Mouse (Mus musculus): ENCODE measurements around the gene Prpf40b.
"Not testable (repeated sequence)": the region's sequence is repeated elsewhere in the genome, so short reads cannot be mapped to it uniquely, and the experiment has no call there.

Gene Prpf40b

DNA sequence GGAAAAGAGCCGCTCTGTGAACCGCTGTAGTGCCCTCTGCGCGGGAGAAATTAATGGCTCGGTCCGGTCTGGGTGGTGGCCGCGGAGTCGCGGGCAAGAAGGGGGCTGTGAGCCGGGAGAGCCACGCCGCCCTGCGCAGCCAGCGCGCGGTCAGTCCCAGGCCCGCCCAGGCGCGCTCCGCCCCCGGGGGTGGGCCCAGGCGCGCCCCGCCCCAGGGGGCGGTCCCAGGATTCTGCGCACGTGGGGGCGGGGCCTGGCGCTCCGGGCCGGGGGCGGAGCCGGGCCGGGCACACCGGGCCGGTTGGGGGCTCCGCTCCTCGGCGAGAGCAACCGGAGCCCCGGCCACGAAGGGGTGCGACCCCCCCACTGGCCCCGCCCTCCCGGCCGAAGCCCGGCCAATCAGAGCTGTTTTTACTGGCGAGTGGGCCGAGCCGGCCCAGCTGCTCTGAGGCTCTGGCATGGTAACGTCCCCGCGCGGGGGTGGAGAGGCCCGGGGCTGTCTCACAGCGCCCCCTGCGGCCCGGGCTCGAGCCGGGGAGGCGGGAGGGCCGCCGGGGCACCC, at the start of gene Prpf40b:
Gene Prpf40b (plus strand): TSS at position 275 of the 562 bp plus-strand sequence.
- peak; percentile 66 to 74 for DNase-seq (ENCODE audit: low spot score in 2 of 2)

DNA sequence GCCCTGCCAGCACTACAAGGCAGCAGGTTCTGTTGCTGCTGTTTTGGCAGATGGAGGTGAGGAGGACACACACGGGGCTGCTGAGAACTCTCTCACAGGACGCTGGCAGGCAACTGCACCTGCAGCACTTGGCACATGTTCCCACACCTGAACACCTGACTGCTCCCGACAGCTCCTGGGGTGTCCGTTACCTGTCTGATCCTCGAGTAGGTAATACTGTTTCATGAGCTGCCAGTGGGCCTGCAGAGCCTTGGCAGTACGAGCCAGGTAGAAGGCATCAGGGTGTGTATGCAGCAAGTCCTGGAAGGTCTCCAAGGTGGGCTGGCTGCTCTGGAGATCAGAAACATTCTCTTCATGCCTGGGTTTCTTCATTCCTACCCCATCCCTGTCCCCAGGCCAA, 48.2 kb upstream of the Prpf40b start:
- not testable (repeated sequence) for DNase-seq (ENCODE audit: low spot score in 2 of 2)

DNA sequence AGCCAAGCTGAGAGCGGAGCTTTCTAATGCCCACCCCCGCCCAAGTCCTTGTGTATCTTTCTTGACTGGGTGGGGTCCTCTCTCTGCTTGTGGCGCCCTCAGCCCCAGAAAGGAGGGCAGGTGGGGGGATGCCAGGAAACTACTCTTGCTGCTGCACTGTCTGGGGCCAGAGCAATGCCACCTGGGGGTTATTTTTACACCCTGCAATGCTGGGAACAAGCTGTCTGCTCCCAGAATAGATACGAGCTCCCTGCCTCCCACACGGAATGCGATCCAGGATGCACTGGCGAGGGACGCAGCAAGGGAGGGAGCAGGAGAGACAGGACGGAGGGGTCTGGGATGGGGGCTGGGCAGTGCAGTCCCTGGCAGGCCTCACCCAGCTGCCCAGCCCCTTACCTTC, 45.9 kb upstream of the Prpf40b start:
- DNase-seq (ENCODE audit: low spot score in 2 of 2) = no peak

DNA sequence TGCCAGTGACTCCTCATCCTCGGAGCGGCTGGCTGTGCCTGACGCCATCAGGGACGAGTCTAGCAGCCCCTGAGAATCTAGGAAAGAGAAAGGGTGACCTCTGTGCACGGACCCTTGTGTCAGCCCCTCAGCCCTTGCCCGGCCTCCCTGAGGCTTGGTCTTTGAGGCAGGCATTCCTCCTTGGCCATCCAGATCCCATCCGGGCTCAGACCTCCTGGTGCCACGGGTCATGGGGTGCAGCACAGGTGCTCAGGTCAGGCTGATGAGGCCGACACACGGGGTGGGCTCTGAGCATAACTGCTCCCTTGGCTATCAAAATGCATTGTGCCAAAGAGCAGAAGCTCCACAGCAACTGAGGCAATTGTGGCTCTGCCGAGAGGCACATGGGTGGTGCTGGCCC, 44.9 kb upstream of the Prpf40b start:
- no peak for DNase-seq (ENCODE audit: low spot score in 2 of 2)

DNA sequence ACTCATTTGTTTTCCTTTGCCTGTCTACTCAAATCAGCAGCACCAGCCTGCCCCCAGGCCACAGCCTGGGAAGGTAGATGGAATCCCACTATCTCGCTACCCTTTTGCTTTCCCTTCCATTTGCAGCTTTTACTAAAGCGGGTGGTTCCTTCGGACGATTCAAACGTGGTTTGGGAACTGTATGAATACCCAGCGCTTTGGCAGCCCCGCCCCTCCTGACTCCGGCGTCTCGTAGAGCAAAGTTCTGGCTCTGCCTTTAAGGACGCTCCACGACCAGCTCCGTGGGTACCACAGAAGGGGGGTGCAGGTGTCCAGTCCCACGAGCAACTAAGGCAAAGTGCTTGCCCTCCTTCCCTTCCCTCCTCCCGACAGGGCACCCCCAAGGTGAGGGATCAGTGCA, 43.8 kb upstream of the Prpf40b start:
- DNase-seq (ENCODE audit: low spot score in 2 of 2) = not testable (repeated sequence)

DNA sequence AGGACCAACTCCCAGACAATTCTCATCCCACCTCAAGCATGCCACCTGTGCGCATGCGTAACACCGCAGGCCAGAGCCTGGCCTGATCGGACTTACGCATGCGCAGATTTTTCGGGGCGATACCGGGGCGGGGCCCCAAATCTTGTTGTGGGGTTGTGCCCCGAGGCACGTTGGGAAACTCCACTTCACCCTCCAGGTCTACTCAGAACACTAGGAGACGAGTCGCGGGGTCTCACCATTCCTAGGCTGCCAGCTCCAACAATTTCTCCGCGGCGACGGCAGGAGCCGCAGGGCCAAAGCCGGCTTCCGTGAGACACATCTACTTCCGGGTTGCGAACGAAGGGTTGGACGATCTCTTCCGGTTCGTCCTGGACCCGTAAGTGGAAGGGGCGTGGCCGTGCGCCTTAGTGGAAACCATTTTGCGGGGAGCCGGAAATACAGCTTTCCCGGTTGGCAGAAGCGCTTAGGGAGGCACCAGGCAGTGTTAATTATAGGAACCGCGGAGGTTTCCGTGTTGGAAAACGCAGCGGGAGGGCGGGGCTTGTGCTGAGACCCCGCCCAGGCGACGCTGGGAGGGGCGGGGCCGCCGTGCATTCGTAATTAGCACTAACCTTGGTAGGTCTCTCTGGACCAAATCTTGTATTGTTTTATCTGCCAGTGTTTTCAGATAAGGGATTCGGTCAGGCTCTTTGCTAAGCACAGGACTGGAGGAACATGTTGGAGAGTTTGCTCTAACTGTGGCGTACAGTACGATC, 43.1 kb upstream of the Prpf40b start, which contains the start of gene Mcrs1:
Gene Mcrs1 (minus strand): TSS at position 336 of the 755 bp plus-strand sequence.
- DNase-seq (ENCODE audit: low spot score in 2 of 2) = peak; percentile 86 to 91

DNA sequence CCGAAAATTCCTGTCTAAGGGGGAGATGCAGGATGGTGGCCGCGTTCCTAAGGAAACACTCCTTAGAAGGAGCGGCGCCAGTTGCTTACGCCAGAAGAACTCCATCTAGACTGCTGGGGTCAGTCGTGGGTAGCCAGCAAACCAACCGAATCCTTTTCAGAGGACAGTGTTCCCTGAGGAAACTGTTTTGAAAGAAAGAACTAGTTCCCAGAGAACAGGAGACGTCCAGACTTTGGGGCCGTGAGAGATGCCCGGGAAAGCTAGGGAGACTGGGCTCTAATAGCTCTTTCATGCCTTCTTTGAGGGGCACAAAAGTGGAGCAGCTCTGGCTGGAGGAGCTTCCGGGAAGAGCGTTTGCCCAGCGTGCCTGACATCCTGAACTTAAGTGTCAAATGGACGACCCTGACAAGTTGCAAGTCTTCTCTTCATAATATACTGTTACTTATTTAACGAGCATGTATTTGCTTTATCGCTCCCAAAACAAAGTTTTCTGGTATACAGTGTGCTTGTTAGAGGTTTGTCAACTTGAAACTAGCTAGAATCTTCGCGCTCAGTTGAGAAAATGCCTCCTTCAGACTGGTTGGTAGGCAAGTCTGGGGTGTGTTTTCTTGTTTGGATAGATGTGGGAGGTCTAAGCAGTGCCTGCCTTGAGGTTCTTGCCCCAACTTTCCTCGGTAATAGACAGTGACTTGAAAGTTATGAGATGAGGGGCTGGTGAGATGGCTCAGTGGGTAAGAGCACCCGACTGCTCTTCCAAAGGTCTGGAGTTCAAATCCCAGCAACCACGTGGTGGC, 42.3 kb upstream of the Prpf40b start:
- DNase-seq (ENCODE audit: low spot score in 2 of 2) = no peak

DNA sequence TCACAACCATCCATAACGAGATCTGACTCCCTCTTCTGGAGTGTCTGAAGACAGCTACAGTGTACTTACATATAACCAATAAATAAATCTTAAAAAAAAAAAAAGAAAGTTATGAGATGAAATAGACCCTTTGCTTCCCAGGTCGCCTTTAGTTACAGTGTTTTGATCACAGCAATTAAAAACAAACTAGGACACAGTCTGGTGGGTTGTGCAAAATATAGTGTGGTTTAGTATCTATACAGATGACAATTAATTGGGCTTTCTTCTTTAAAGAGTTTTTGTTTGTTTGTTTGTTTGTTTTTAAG, 41.8 kb upstream of the Prpf40b start:
- DNase-seq (ENCODE audit: low spot score in 2 of 2) = not testable (repeated sequence)

DNA sequence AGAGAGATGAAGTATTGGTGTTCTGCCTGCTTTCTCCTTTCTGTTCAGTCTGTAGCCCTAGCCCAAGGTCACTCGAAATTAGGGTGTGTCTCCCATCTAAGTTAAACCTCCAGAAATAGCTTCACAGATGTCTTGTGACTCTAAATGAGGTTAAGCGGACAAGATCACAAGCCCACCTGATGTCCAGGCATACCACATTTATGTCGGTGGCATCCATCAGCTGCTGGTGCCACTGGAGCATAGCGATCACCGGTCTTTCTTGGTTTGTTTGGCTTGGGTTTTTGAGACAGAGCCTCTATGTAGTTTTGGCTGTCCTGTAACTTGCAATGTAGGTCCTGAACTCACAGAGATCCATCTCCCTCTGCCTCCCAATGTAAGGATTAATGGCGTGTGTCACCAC, 41.1 kb upstream of the Prpf40b start:
- DNase-seq (ENCODE audit: low spot score in 2 of 2) = no peak

DNA sequence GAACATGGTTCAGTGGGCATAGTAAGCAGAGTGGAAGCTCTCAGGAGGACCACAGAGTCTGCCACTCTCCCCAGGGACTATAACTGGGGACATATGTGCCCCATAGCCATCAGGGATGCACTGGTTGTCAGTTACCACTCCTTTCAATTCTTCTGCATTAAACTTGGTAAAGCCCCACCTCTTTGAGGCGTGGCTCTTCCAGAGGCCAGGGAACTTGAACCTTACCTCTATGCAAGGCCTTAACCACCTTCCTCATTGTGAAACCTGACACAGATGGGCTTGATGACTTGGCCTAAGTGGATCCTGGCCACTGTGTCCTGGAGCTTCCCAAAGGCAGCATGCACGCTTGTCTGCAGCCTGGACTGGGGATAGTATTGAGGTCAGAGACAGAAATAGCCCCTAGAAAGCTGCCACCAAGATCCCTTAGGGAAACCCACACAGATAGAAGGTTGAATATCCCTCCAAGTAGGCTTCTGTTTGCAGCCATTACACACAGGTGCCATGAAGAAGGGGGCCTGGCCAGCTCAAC, 40.3 kb upstream of the Prpf40b start:
- no peak for DNase-seq (ENCODE audit: low spot score in 2 of 2)

DNA sequence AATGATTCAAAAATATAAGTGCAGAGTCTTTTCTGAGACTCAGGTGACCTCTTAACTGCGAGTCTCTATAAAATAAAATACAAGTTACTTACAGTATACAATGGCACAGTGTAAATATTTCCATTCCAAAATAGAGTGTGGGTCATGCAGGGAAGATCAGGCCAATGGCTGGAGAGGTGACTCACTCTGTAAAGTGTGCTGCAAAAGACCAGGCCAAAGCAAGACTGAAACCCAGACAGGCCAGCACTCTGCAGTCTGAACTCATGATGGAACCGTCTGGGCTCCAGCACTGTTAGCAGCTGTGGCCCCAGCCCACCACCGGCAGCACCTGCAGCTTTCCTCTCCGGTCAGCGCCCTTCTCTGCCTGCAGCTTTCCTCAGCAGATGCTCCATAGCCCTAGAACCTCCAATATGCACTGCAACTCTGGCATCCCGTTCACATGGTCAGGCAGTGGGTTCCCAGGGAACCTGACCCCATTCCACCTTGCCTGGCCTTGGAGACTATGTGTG, 39.6 kb upstream of the Prpf40b start:
- DNase-seq (ENCODE audit: low spot score in 2 of 2) = no peak

DNA sequence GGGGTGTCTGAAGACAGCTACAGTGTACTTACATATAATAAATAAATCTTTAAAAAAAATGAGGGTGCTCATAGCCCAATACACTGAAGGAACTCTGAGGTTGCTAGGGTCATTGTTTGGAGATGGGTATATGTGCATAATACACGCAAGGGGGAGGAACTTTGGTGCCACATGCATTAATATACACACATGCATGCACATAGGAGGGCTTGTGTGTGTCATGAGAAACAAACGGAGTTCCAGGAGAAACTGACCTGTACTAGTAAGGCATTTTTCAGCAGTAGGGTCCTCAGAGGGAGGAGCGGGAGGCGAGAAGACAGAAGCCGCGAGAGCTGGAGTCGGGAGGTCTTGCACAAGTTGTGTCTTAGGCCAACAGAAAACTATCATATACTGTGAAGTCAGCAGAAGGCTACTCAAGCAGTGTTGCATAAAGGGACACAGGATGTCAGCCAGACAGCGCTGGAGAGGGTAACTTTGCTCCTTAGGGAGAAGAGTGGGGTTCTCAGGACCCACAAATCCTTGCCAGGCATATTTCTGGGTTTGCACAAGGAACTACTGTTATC, 35.6 kb upstream of the Prpf40b start:
- DNase-seq (ENCODE audit: low spot score in 2 of 2) = no peak

DNA sequence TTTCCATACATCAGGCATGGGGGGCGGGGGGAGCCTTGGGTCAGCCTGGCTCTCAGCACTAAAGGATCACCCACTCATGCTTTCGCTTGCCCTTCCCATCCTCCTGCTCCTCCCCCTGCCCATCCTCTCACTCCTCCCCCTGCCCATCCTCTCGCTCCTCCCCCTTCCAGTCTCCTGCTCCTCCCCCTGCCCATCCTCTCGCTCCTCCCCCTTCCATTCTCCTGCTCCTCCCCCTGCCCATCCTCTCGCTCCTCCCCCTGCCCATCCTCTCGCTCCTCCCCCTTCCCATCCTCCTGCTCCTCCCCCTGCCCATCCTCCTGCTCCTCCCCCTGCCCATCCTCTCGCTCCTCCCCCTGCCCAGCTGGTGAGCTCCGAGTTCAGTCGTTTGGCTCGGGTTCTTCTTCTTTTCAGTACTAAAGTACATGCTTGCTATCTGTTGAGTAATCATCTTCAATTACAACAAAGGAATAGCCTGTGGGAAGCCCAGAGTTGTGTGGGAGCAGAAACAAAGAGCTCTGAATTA, 35.1 kb upstream of the Prpf40b start:
- DNase-seq (ENCODE audit: low spot score in 2 of 2) = peak; percentile 33 to 42

DNA sequence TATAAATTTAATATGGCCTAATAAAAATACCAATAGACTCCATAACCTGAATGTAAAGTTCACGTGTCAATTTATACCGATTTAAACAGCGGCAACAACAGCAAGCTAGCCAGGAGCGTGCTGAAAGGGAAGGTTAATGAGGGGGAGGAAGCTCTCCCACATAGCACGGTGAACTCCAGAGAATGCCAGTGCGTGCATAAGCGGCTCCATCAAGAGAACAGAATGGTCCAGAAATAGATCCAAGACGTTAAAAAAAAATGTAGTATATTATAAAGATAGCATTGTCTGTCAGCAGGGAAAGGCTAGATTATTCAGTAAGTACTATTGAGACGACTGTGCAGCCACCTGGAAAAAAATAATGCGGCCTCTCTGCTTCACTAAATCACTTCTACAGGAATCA, 32.2 kb upstream of the Prpf40b start:
- no peak for DNase-seq (ENCODE audit: low spot score in 2 of 2)

DNA sequence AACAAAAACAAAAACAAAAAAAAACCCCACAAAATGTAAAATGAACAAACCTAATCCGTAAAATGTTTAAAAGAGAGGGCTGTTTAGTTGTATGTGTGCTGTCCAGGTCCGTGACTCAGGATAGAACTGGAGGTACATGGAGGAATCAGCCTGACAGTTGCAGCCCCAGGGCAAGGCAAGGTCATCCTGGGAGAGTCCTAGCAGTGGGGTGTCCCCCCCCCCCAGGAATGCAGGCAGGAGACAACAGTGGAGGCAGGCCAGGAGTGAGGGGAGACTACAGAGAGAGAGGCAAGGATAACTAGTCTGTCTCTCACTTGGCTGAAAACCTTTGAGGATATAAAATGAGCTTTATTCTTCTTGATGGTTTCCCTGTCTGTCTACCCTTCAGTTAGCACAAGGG, 30.5 kb upstream of the Prpf40b start:
- no peak for DNase-seq (ENCODE audit: low spot score in 2 of 2)

DNA sequence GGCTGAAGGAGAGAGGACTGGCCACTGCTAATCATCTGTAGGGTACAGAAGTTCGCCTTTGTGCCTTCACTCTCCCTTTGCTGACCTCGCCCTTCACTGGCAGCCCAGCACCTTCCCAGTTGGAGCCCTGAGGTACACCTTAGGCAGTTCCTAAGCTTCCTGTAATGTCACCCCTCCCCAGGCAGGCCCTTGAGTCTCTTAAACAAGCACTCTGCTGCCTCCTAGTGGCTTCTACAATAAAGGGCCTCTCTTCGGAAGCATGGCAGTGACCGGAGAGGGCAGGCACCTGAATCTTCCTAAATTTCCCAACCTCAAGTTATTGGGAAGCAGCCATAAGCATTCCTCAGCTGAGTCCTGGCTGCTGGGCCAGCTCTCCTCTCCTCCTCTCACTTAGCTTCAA, 29.2 kb upstream of the Prpf40b start:
- peak in 1 of 2 experiments; percentile 52 for DNase-seq (ENCODE audit: low spot score in 2 of 2)

DNA sequence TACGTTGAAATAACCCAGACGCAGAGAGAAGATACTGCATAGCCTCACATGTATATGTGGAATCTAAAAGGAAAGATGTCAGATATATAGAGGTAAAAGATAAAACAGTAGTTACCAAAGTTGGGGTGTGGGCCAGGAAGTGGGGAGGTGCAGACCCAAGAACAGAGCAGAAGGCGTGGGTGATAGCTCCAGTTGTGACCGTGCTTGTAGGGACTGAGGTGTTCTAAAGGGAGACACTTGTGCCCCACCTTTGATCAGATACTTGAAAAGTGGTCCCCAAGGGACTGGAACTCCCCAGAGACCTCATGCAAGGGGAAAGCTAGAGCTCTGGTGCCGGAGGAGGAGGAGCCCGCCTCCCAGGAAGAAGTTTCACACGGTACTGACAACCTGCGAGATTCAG, 18.8 kb upstream of the Prpf40b start:
- DNase-seq (ENCODE audit: low spot score in 2 of 2) = no peak

DNA sequence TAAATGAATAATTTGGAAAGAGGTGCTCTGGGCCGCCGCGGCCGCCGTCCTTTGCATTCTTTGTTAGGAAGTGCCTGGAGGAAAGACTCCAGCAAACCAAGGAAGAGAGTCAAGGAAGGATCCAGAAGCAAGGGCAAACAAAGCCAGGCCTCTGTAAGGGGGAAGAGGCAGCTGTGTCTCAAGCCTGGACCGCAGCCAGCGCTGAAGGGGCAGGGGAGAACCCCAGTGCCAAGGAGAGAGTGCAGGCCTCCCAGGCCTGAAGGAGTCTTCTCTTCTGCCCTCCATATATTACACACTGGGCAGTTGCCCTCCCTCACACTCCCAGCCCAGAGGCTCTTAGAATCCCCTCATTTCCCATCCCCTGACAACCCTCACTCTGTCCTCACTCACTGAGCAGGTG, 16.6 kb upstream of the Prpf40b start:
- DNase-seq (ENCODE audit: low spot score in 2 of 2) = no peak

DNA sequence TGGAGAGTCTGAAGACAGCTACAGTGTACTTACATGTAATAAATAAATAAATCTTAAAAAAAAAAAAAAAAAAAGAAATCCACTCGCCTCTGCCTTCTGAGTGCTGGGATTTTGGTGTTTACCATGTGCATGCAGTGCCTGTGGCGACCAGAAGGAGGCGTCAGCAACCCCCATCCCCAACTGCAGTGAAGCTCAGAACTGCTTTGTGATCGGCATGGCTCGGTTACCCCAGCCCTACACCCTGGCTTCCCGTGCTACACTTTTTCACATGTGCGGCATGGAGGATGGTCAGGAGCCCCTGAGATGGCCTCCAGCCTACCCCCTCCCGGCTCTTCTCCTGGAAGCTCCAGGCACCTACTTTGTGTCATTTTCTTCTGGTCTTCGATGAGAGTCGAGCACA, 11.4 kb upstream of the Prpf40b start:
- no peak for DNase-seq (ENCODE audit: low spot score in 2 of 2)

DNA sequence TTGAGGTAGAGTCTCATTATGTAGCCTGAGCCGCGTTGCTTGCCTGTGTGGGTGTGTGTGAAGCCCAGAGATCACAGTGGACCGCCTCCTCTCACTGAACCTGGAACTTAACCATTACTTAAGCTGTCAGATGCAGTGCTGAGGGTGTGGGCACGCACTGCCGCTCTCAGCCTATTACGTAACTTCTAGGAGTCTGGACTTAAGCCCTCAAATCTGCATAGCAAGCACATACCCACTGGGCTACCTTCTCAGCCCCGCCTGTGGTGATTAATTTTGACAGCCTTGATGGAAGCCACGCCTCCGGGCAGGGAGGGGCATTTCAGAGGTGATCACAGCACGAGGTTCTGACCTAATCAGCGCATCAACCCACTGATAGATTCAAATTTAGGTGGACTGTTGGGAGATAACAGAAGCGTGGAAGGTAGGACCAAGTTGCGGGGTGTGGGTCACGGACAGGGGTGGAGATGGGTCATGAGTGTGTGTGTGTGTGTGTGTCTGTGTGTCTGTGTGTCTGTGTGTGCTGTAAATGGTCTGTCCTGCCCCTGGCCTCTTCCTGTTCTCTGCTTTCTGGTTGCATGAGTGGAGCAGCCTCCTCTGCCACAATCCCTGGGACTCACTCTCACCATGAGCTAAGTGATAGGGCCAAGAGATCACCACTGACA, 10.2 kb upstream of the Prpf40b start:
- no peak for DNase-seq (ENCODE audit: low spot score in 2 of 2)

DNA sequence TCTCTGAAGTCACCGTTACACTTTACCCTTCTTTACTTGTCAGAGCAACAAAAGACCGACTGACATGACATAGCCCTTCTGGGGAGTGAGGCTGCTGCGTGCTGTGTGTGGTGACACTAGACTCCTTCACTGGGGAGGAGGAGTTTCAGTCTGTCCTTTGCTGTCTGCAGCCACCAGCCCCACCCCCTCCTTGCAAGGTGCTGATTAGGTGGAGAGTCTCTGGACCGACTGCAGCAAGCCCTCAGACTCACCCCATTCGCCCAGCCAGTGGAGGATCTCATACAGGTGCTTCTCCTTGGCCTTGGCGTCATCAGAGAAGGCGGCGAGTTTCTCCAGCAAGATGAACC, 9.7 kb upstream of the Prpf40b start:
- DNase-seq (ENCODE audit: low spot score in 2 of 2) = no peak

DNA sequence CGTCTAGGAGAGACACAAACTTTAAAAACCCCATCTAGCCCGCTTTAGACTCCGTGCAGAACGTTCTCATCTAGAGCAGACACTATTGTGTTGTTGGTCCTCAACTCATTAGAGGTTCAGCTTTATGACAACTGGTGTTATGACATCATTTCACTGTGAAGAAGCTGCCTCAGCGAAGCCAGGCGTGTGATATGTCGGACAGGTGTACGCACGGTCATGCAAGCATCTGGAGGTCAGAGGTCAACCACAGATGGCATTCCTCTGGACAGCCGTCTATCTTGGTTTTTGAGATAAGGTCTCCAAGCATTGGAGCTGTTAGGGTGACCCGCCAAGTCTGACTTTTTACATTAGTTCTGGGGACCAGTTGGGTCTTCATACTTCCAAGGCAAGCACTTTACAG, 4.3 kb upstream of the Prpf40b start:
- no peak for DNase-seq (ENCODE audit: low spot score in 2 of 2)
